Comparison of ENCODE assay signal across 8 mouse cellular contexts in genomic region chr6:140517188-140517587, GRCm38 (mm10).
A peak's percentile ranks its signal among the peaks of the same experiment; 100 is the strongest.
DNase-seq lines count a peak whose midpoint lies in the region; ATAC-seq lines count a peak whose summit lies in the region.

No protein-coding gene starts in this region.

- H3K4me3 ChIP-seq in neural tube, embryonic 11.5 days (ENCODE audit: low read depth, low read length) = no peak overlapping the region
- no peak overlapping the region for H3K4me3 ChIP-seq in neural tube, embryonic 15.5 days (replicated peaks)
- H3K4me3 ChIP-seq in embryonic facial prominence, embryonic 11.5 days (ENCODE audit: low read depth, low read length) = no peak overlapping the region

- peaks cover 12% of the 10 kb centered on the region for H3K4me1 ChIP-seq in neural tube, embryonic 11.5 days (ENCODE audit: control insufficient read depth, insufficient read depth, low read length)
- peaks cover 28% of the 10 kb centered on the region for H3K4me1 ChIP-seq in neural tube, embryonic 15.5 days
- H3K4me1 ChIP-seq in embryonic facial prominence, embryonic 11.5 days (ENCODE audit: control insufficient read depth, insufficient read depth, low read length) = peaks cover 3% of the 10 kb centered on the region; the same call in 1 of the 2 replicates

- no peaks in the 10 kb centered on the region for H3K27me3 ChIP-seq in neural tube, embryonic 11.5 days (ENCODE audit: control insufficient read depth, insufficient read depth, low read length)
- H3K27me3 ChIP-seq in neural tube, embryonic 15.5 days (replicated peaks) = no peaks in the 10 kb centered on the region
- no peaks in the 10 kb centered on the region for H3K27me3 ChIP-seq in embryonic facial prominence, embryonic 11.5 days (ENCODE audit: control insufficient read depth, insufficient read depth, low read length)

- 76% methylated on average over 1 of the region's 1 CpGs for WGBS in neural tube, embryonic 11.5 days
- 84% methylated on average over 1 of the region's 1 CpGs for WGBS in neural tube, embryonic 15.5 days
- WGBS in embryonic facial prominence, embryonic 11.5 days = 59% methylated on average over 1 of the region's 1 CpGs

- DNase-seq in cerebellum, postnatal 10 days = peak; percentile 69 to 74
- DNase-seq in cerebellum, adult 11 months = no peak
- DNase-seq in neural tube, embryonic 11.5 days (ENCODE audit: low spot score) = peak; percentile 48
- DNase-seq in embryonic facial prominence, embryonic 11.5 days (ENCODE audit: low spot score) = peak; percentile 54
- peak; percentile 69 for DNase-seq in lung, postnatal 36 days
- no peak for DNase-seq in layer of hippocampus, postnatal 14 days (ENCODE audit: low spot score in 2 of 2)
- no peak for DNase-seq in left cerebral cortex, adult 11 months (ENCODE audit: low spot score)

- ATAC-seq in neural tube, embryonic 11.5 days (ENCODE audit: insufficient read depth, low FRiP score, low TSS enrichment) = no peak
- no peak for ATAC-seq in neural tube, embryonic 15.5 days (ENCODE audit: low FRiP score)
- ATAC-seq in embryonic facial prominence, embryonic 11.5 days (replicated peaks; ENCODE audit: insufficient number of reproducible peaks, low FRiP score, low TSS enrichment, low read depth) = no peak

- H3K4me2 ChIP-seq in neural tube, embryonic 11.5 days (ENCODE audit: low read depth) = no peak overlapping the region
- no peak overlapping the region for H3K4me2 ChIP-seq in neural tube, embryonic 15.5 days
- no peak overlapping the region for H3K4me2 ChIP-seq in embryonic facial prominence, embryonic 11.5 days (ENCODE audit: low read depth, low read length)

- no peak overlapping the region for H3K9ac ChIP-seq in neural tube, embryonic 11.5 days (ENCODE audit: low read length)
- H3K9ac ChIP-seq in neural tube, embryonic 15.5 days (replicated peaks) = no peak overlapping the region
- no peak overlapping the region for H3K9ac ChIP-seq in embryonic facial prominence, embryonic 11.5 days (replicated peaks; ENCODE audit: low read length)

- no peaks in the 10 kb centered on the region for H3K36me3 ChIP-seq in neural tube, embryonic 11.5 days (ENCODE audit: control insufficient read depth, insufficient read depth, low read length)
- no peaks in the 10 kb centered on the region for H3K36me3 ChIP-seq in neural tube, embryonic 15.5 days
- H3K36me3 ChIP-seq in embryonic facial prominence, embryonic 11.5 days (replicated peaks; ENCODE audit: control insufficient read depth, insufficient read depth, low read depth, low read length) = no peaks in the 10 kb centered on the region

- no peaks in the 10 kb centered on the region for H3K9me3 ChIP-seq in neural tube, embryonic 11.5 days (ENCODE audit: control insufficient read depth, low read length)
- H3K9me3 ChIP-seq in neural tube, embryonic 15.5 days (replicated peaks) = no peaks in the 10 kb centered on the region
- H3K9me3 ChIP-seq in embryonic facial prominence, embryonic 11.5 days (replicated peaks; ENCODE audit: control insufficient read depth, low read length) = no peaks in the 10 kb centered on the region

- H3K27ac ChIP-seq in neural tube, embryonic 11.5 days (ENCODE audit: low read depth, low read length) = no peak overlapping the region
- no peak overlapping the region for H3K27ac ChIP-seq in neural tube, embryonic 15.5 days (replicated peaks)
- no peak overlapping the region for H3K27ac ChIP-seq in embryonic facial prominence, embryonic 11.5 days (replicated peaks; ENCODE audit: low read depth, low read length)

Comparison
In these comparisons a context has a peak if more than half of its experiments do, and no peak if none do; other contexts are left out.
1. DNase-seq: peak in cerebellum, postnatal 10 days (2 of 2), neural tube, embryonic 11.5 days (single experiment), embryonic facial prominence, embryonic 11.5 days (single experiment) and lung, postnatal 36 days (single experiment); none in cerebellum, adult 11 months (single experiment), layer of hippocampus, postnatal 14 days (0 of 2) and left cerebral cortex, adult 11 months (single experiment).